Mouse (Mus musculus) ES-Bruce4 (cell line): Measurements from ENCODE around the gene Nell2. TPM values are rescaled to one million over a fixed set of nuclear protein-coding genes. Genes with fewer than 3 reads are reported as not detected.

ENCODE experiments used
- H3K27ac ChIP-seq: 2 replicates; pipeline ENCODE4 v1.5.1; 2012; ENCODE audit warnings: low read length, inconsistent platforms; ENCODE audit not compliant: insufficient read depth
- H3K27me3 ChIP-seq: 2 replicates; pipeline ENCODE4 v1.6.1; 2012; ENCODE audit warnings: mild to moderate bottlenecking, low read length, inconsistent platforms; ENCODE audit not compliant: control insufficient read depth, poor library complexity, insufficient read depth, severe bottlenecking
- H3K36me3 ChIP-seq: 2 replicates; pipeline ENCODE4 v1.6.1; 2012; ENCODE audit warnings: inconsistent platforms, mild to moderate bottlenecking, low read length, moderate library complexity; ENCODE audit not compliant: control insufficient read depth, poor library complexity, insufficient read depth, severe bottlenecking
- H3K4me1 ChIP-seq: one replicate; pipeline ENCODE4 v1.8.1; 2011; ENCODE audit warnings: low read length; ENCODE audit not compliant: control insufficient read depth, insufficient read depth
- H3K4me3 ChIP-seq: 2 replicates; pipeline ENCODE4 v1.5.1; 2011; ENCODE audit warnings: low read depth, mild to moderate bottlenecking, low read length
- H3K9ac ChIP-seq: 2 replicates; pipeline ENCODE4 v1.6.1; 2012; ENCODE audit warnings: low read depth, mild to moderate bottlenecking, inconsistent platforms; ENCODE audit not compliant: poor library complexity, severe bottlenecking
- H3K9me3 ChIP-seq: replicated peaks from 2 replicates; pipeline ENCODE4 v1.6.1; 2012; ENCODE audit warnings: mild to moderate bottlenecking, low read length, inconsistent platforms; ENCODE audit not compliant: control insufficient read depth, poor library complexity, insufficient read depth, severe bottlenecking
- CTCF ChIP-seq: IDR thresholded peaks from one replicate; pipeline ENCODE4 v1.8.1; 2011; ENCODE audit warnings: low read depth, low read length
- EP300 ChIP-seq: IDR thresholded peaks from 2 replicates; pipeline ENCODE4 v1.6.1; 2011; ENCODE audit warnings: low read depth, low read length; ENCODE audit not compliant: insufficient read depth
- POLR2A ChIP-seq: IDR thresholded peaks from one replicate; pipeline ENCODE4 v1.8.1; 2011; ENCODE audit warnings: low read length; ENCODE audit not compliant: insufficient read depth
- polyA plus RNA-seq: library from polyadenylated mRNA; stranded (reverse); fragments of >200 nt; gene quantifications from 2 replicates; pipeline ENCODE4 v1.2.4, GENCODE M21; 2011; ENCODE audit warnings: low read depth; ENCODE audit not compliant: missing spikeins, insufficient read depth, insufficient read length

Nell2 gene
- polyA plus RNA-seq, 1 experiment: 0.31 TPM

- Histone ChIP-seq H3K36me3 (no peaks in the 10 kb centered on the region), H3K4me3 (no peak overlapping the region), H3K27ac (no peak overlapping the region), H3K9me3 (no peaks in the 10 kb centered on the region), H3K4me1 (no peaks in the 10 kb centered on the region), H3K9ac (no peak overlapping the region), H3K27me3 (no peaks in the 10 kb centered on the region)
- TF ChIP-seq EP300 (no peak), CTCF (no peak), POLR2A (no peak)
Measured at GRCm38 (mm10) chr15:95410213-95410843, 118.0 kb downstream of the Nell2 start.

GRCm38 (mm10) chr15:95390347-95390746 is 138.0 kb downstream of the Nell2 start:
- H3K9me3 ChIP-seq: no peaks in the 10 kb centered on the region

GRCm38 (mm10) chr15:95388950-95389349 is 139.4 kb downstream of the Nell2 start:
- H3K9ac ChIP-seq: no peak overlapping the region
- H3K36me3 ChIP-seq: no peaks in the 10 kb centered on the region
- no peaks in the 10 kb centered on the region for H3K4me1 ChIP-seq
- no peaks in the 10 kb centered on the region for H3K9me3 ChIP-seq
- TF ChIP-seq EP300: no peak
- TF ChIP-seq CTCF: no peak
- H3K4me3 ChIP-seq: no peak overlapping the region
- no peak overlapping the region for H3K27ac ChIP-seq
- H3K27me3 ChIP-seq: no peaks in the 10 kb centered on the region

More at GRCm38 (mm10) chr15:95390347-95390746, 138.0 kb downstream of the Nell2 start:
- H3K36me3 ChIP-seq: no peaks in the 10 kb centered on the region
- H3K9ac ChIP-seq: no peak overlapping the region
- H3K4me1 ChIP-seq: no peaks in the 10 kb centered on the region
- no peak overlapping the region for H3K4me3 ChIP-seq
- no peaks in the 10 kb centered on the region for H3K27me3 ChIP-seq
- H3K27ac ChIP-seq: no peak overlapping the region
- TF ChIP-seq CTCF (no peak), EP300 (no peak), POLR2A (no peak)

- TF ChIP-seq POLR2A: no peak
- TF ChIP-seq CTCF: no peak
- H3K9ac ChIP-seq: no peak overlapping the region
- no peaks in the 10 kb centered on the region for H3K27me3 ChIP-seq
- no peak overlapping the region for H3K27ac ChIP-seq
- no peaks in the 10 kb centered on the region for H3K36me3 ChIP-seq
- H3K4me1 ChIP-seq: no peaks in the 10 kb centered on the region
- H3K9me3 ChIP-seq: 0 out of 2 replicates have a peak, but pooled peaks cover 3% of the 10 kb centered on the region
- H3K4me3 ChIP-seq: no peak overlapping the region
Measured at GRCm38 (mm10) chr15:95380859-95381258, 147.5 kb downstream of the Nell2 start.

DNA sequence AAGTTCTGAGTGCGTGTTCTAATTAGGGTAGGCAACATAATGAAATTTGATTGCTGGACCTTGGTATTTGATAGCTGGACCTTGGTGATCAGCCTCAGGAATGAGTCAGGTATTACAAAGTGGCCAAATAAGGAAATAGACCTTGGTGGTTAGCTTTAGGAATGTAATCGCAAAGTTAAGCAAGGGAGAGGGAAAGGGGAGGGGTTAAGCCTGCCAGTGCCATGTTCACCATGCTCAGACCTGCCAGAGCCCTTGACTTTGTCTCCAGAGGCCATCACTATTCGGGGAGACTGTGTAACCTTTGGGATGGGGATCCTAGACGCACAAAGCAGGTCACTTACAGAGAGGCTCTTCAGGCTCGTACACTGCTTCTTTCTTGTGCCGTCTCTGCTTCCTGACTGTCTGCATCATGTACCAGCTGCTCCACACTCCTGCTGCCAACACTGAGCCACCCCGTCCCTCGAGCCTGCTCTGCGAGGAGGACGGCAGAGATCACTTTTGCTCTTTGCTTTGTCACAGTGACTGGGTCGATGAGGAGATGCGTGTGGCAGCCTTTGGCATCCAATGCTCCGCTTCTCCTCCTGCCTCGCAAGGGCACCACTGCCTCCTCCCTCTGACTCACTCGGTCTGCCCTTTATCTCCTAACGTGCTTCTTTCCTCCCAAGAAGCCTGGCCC is 157.5 kb downstream of the Nell2 start:
- Histone ChIP-seq H3K4me3 (no peak overlapping the region), H3K36me3 (no peaks in the 10 kb centered on the region), H3K4me1 (no peaks in the 10 kb centered on the region), H3K9ac (no peak overlapping the region), H3K9me3 (0 out of 2 replicates have a peak, but pooled peaks cover under 1% of the 10 kb centered on the region), H3K27me3 (no peaks in the 10 kb centered on the region), H3K27ac (no peak overlapping the region)
- TF ChIP-seq EP300 (no peak), CTCF (no peak), POLR2A (no peak)

GRCm38 (mm10) chr15:95368185-95368584 is 160.2 kb downstream of the Nell2 start:
- Histone ChIP-seq H3K4me3 (no peak overlapping the region), H3K4me1 (no peaks in the 10 kb centered on the region), H3K27ac (no peak overlapping the region), H3K9me3 (no peaks in the 10 kb centered on the region), H3K36me3 (no peaks in the 10 kb centered on the region), H3K27me3 (no peaks in the 10 kb centered on the region), H3K9ac (no peak overlapping the region)
- no peak for TF ChIP-seq CTCF
- TF ChIP-seq POLR2A: no peak
- no peak for TF ChIP-seq EP300
